Mouse (Mus musculus): Measurements from ENCODE around the gene Sh3bgrl3. TPM values are rescaled to one million over a fixed set of nuclear protein-coding genes. Genes with fewer than 3 reads are reported as not detected.
"Not testable (repeated sequence)": the region's sequence is repeated elsewhere in the genome, so short reads cannot be mapped to it uniquely, and the experiment has no call there.

Gene Sh3bgrl3
- polyA plus RNA-seq, 1 experiment from 2014 or later: 190 TPM

- 87% methylated on average over 6 of the region's 6 CpGs for WGBS
- ATAC-seq (ENCODE audit: insufficient number of reproducible peaks, low FRiP score): no peak
Observed at GRCm38 (mm10) chr4:134155531-134155930, 26.9 kb upstream of the Sh3bgrl3 start.

DNA sequence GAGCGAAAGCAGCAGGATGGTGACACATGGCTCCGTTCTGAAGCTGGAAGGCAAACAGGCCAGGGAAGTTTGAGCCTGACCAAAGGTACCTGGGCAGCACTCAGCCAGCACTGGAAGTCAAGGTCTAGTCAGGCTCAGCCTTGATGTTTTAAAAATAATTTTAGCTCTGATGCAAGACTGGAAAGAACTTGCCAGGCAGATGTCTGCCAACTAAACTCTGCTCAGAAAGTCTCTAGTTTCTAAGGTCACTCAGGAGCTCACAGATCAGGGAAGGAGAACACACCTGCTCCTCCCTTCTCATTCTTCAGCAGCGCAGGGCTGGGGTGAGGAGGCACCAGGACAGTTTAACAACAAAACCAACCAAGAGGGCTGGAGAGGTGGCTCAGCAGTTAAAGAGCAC, 25.8 kb upstream of the Sh3bgrl3 start:
- Histone ChIP-seq H3K27me3 (replicated peaks) (no peaks in the 10 kb centered on the region), H3K27ac (ENCODE audit: poor library complexity, severe bottlenecking) (no peak overlapping the region), H3K4me2 (no peak overlapping the region), H3K4me3 (no peak overlapping the region), H3K36me3 (peaks cover 55% of the 10 kb centered on the region), H3K9ac (no peak overlapping the region), H3K4me1 (replicated peaks) (peaks cover 17% of the 10 kb centered on the region), H3K9me3 (replicated peaks) (no peaks in the 10 kb centered on the region)
- WGBS: 98% methylated on average over 3 of the region's 3 CpGs
- no peak for ATAC-seq (ENCODE audit: insufficient number of reproducible peaks, low FRiP score)

More at GRCm38 (mm10) chr4:134155531-134155930, 26.9 kb upstream of the Sh3bgrl3 start:
- no peak overlapping the region for H3K4me3 ChIP-seq
- no peak overlapping the region for H3K9ac ChIP-seq
- peaks cover 17% of the 10 kb centered on the region for H3K4me1 ChIP-seq (replicated peaks)
- H3K36me3 ChIP-seq: peaks cover 48% of the 10 kb centered on the region
- H3K4me2 ChIP-seq: no peak overlapping the region
- no peaks in the 10 kb centered on the region for H3K27me3 ChIP-seq (replicated peaks)
- H3K9me3 ChIP-seq (replicated peaks): no peaks in the 10 kb centered on the region
- no peak overlapping the region for H3K27ac ChIP-seq (ENCODE audit: poor library complexity, severe bottlenecking)

DNA sequence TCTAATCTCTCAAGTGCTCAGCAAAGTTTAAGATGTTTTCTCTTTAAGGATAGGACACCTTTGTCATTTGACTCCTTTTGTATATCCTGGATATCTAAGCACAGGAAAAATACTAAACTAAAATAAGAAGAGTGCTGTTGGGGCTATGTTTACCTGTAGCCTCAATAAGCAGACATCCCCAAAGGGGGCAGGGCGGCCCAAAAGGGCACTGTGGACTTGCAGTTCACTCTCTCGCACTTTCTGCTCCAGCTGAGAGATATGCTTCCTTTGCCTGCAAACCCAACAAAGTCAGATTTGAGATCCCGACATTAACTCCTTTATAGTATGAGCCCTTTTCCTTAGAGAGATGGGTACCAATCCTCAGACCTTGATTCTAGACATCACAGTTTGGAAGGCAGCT, 25.1 kb upstream of the Sh3bgrl3 start:
- no peaks in the 10 kb centered on the region for H3K9me3 ChIP-seq (replicated peaks)
- no peak overlapping the region for H3K4me3 ChIP-seq
- H3K36me3 ChIP-seq: peaks cover 62% of the 10 kb centered on the region
- no peaks in the 10 kb centered on the region for H3K27me3 ChIP-seq (replicated peaks)
- H3K4me2 ChIP-seq: no peak overlapping the region
- no peak overlapping the region for H3K9ac ChIP-seq
- peaks cover 12% of the 10 kb centered on the region for H3K4me1 ChIP-seq (replicated peaks)
- no peak overlapping the region for H3K27ac ChIP-seq (ENCODE audit: poor library complexity, severe bottlenecking)
- ATAC-seq (ENCODE audit: insufficient number of reproducible peaks, low FRiP score): no peak
- WGBS: 86% methylated on average over 3 of the region's 3 CpGs

DNA sequence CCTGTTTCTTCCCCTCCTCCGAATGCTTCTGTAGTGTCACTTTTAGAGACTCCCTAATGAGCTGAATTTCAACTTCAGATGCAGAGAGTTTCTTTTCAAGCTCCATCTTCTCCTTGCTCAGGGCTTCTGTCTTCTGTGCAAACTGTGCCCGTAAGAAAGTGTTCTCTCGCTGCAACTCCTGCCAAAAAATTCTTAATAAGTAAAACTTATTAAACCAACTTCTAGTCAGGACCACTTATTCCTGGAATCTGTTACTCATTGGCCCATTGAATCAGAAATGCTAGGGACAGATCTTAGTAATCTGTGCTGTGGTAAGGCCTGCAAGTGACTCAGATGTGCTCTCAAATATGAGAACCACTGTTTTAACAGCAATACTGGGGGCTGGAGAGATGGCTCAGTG, 23.5 kb upstream of the Sh3bgrl3 start:
- Histone ChIP-seq H3K27me3 (replicated peaks) (no peaks in the 10 kb centered on the region), H3K36me3 (peaks cover 77% of the 10 kb centered on the region), H3K27ac (ENCODE audit: poor library complexity, severe bottlenecking) (no peak overlapping the region), H3K9me3 (replicated peaks) (no peaks in the 10 kb centered on the region), H3K9ac (no peak overlapping the region), H3K4me1 (replicated peaks) (peaks cover 7% of the 10 kb centered on the region), H3K4me3 (no peak overlapping the region), H3K4me2 (no peak overlapping the region)
- WGBS: 84% methylated on average over 3 of the region's 3 CpGs
- ATAC-seq (ENCODE audit: insufficient number of reproducible peaks, low FRiP score): no peak

DNA sequence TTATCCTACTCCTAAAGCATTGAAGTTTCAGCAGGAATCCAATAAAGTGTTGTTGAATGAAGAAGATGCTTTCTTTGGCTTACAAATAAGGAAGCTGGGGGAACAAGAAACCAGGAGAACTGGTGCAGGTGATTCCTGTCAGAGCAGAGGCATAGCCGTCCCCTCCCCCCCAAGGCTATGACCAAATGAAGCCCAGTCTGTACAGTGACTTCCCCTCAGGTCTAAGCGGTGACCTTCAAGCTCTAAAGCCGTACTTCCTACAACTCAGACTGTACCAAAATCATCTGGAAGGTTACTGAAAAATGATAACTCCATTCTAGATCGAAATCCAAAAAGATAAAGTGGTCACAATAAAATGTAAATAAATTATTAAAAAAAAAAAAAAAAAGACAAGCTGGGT, 20.8 kb upstream of the Sh3bgrl3 start:
- no peaks in the 10 kb centered on the region for H3K9me3 ChIP-seq (replicated peaks)
- no peaks in the 10 kb centered on the region for H3K27me3 ChIP-seq (replicated peaks)
- H3K4me3 ChIP-seq: no peak overlapping the region
- H3K4me2 ChIP-seq: no peak overlapping the region
- peaks cover 82% of the 10 kb centered on the region for H3K36me3 ChIP-seq
- no peak overlapping the region for H3K9ac ChIP-seq
- H3K27ac ChIP-seq (ENCODE audit: poor library complexity, severe bottlenecking): no peak overlapping the region
- no peak for ATAC-seq (ENCODE audit: insufficient number of reproducible peaks, low FRiP score)
- H3K4me1 ChIP-seq (replicated peaks): no peaks in the 10 kb centered on the region
- 92% methylated on average over 4 of the region's 4 CpGs for WGBS

GRCm38 (mm10) chr4:134144297-134144696, 15.7 kb upstream of the Sh3bgrl3 start:
- H3K27ac ChIP-seq (ENCODE audit: poor library complexity, severe bottlenecking); ATAC-seq (ENCODE audit: insufficient number of reproducible peaks, low FRiP score); H3K4me3 ChIP-seq; H3K4me1 ChIP-seq (replicated peaks); H3K9ac ChIP-seq; H3K4me2 ChIP-seq; H3K27me3 ChIP-seq (replicated peaks); H3K9me3 ChIP-seq (replicated peaks): not testable (repeated sequence)
- 85% methylated on average over 5 of the region's 5 CpGs for WGBS
- peaks cover 49% of the 10 kb centered on the region for H3K36me3 ChIP-seq

DNA sequence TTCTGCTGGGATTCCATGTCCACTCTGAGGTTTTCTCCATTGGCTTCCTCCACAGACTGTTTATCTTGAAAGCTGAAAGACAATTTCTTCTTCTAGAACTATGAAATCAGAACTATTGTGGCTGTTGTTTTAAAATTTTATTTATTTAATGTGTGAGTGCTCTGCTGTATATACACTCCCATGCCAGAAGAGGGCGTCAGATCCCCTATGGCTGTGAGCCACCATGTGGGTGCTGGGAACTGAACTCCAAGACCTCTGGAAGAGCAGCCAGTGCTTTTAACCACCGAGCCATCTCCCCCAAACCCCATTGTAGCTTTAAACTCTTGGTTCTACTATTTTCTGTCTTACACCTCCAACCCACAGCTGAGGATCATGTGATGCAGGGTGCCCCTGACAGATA, 10.3 kb upstream of the Sh3bgrl3 start:
- Histone ChIP-seq H3K9ac (no peak overlapping the region), H3K4me2 (no peak overlapping the region), H3K27me3 (replicated peaks) (no peaks in the 10 kb centered on the region), H3K27ac (ENCODE audit: poor library complexity, severe bottlenecking) (no peak overlapping the region), H3K4me3 (no peak overlapping the region), H3K36me3 (peaks cover 19% of the 10 kb centered on the region), H3K4me1 (replicated peaks) (peaks cover 14% of the 10 kb centered on the region), H3K9me3 (replicated peaks) (no peaks in the 10 kb centered on the region)
- ATAC-seq (ENCODE audit: insufficient number of reproducible peaks, low FRiP score): no peak
- WGBS: 79% methylated on average over 2 of the region's 2 CpGs

- Histone ChIP-seq H3K4me2 (no peak overlapping the region), H3K36me3 (peaks cover 14% of the 10 kb centered on the region), H3K27ac (ENCODE audit: poor library complexity, severe bottlenecking) (no peak overlapping the region), H3K4me3 (no peak overlapping the region), H3K27me3 (replicated peaks) (no peaks in the 10 kb centered on the region), H3K9me3 (replicated peaks) (no peaks in the 10 kb centered on the region), H3K9ac (no peak overlapping the region; the same call in 1 of the 2 replicates), H3K4me1 (replicated peaks) (peaks cover 17% of the 10 kb centered on the region)
- WGBS: 28% methylated on average over 3 of the region's 3 CpGs
- ATAC-seq (ENCODE audit: insufficient number of reproducible peaks, low FRiP score): no peak
Observed at GRCm38 (mm10) chr4:134136280-134136926, 7.8 kb upstream of the Sh3bgrl3 start.

DNA sequence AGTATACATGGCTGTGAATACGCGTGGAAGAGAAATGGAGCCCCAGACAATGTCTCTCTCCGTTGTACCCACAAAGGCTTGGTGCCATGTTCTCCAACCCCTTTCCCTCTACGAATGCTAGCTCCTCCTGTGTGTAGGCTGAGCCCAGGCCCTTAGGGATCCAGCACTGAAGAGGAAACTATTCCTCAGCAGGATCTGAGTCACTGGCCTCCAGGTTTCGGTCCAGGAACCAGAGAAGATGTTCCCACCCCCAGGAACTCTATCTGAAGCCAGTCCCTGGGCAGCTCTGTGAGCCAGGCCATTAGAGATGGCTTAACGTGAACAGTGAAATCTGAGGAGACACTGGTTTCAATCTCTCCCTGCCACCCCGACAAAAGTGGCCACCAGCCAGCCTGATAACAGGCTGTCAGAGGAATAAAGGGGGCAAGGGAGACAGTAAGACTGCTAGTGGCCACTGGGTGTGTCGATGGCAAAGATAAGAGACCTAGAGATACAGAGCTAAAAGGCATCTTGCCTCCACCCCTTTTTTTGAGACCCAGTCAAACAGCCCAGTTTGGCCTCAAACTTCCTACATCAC, 4.0 kb upstream of the Sh3bgrl3 start:
- WGBS: 53% methylated on average over 8 of the region's 8 CpGs
- H3K4me1 ChIP-seq (replicated peaks): peaks cover 36% of the 10 kb centered on the region
- H3K27me3 ChIP-seq (replicated peaks): no peaks in the 10 kb centered on the region
- no peak overlapping the region for H3K4me2 ChIP-seq
- no peak for ATAC-seq (ENCODE audit: insufficient number of reproducible peaks, low FRiP score)
- no peak overlapping the region for H3K4me3 ChIP-seq
- H3K27ac ChIP-seq (ENCODE audit: poor library complexity, severe bottlenecking): no peak overlapping the region; the same call in 1 of the 2 replicates
- no peak overlapping the region for H3K9ac ChIP-seq
- no peaks in the 10 kb centered on the region for H3K9me3 ChIP-seq (replicated peaks)
- H3K36me3 ChIP-seq: peaks cover 18% of the 10 kb centered on the region

- Histone ChIP-seq H3K4me1 (replicated peaks) (peaks cover 38% of the 10 kb centered on the region), H3K27me3 (replicated peaks) (no peaks in the 10 kb centered on the region), H3K27ac (ENCODE audit: poor library complexity, severe bottlenecking) (no peak overlapping the region), H3K9ac (no peak overlapping the region), H3K4me3 (no peak overlapping the region), H3K4me2 (no peak overlapping the region), H3K36me3 (peaks cover 15% of the 10 kb centered on the region), H3K9me3 (replicated peaks) (no peaks in the 10 kb centered on the region)
- ATAC-seq (ENCODE audit: insufficient number of reproducible peaks, low FRiP score): no peak
- 81% methylated on average over 3 of the region's 3 CpGs for WGBS
Observed at GRCm38 (mm10) chr4:134132117-134132516, 3.5 kb upstream of the Sh3bgrl3 start.

- Histone ChIP-seq H3K9me3 (replicated peaks) (no peaks in the 10 kb centered on the region), H3K27me3 (replicated peaks) (no peaks in the 10 kb centered on the region), H3K27ac (ENCODE audit: poor library complexity, severe bottlenecking) (peak overlapping the region; percentile 86; the same call in 1 of the 2 replicates), H3K4me1 (replicated peaks) (peaks cover 37% of the 10 kb centered on the region), H3K9ac (peak overlapping the region; percentile 86; the same call in 1 of the 2 replicates), H3K4me2 (peak overlapping the region; percentile 90), H3K36me3 (peaks cover 21% of the 10 kb centered on the region), H3K4me3 (peak overlapping the region; percentile 88; the same call in 1 of the 2 replicates)
- WGBS: 21% methylated on average over 6 of the region's 6 CpGs
- ATAC-seq (ENCODE audit: insufficient number of reproducible peaks, low FRiP score): no peak
Observed at GRCm38 (mm10) chr4:134129482-134129881, 893 bp upstream of the Sh3bgrl3 start.
